Mouse (Mus musculus) heart, adult 11 months (tissue): Measurements from ENCODE around the gene Olfr1410.
A peak's percentile ranks its signal among the peaks of the same experiment; 100 is the strongest.

ENCODE experiments used
- DNase-seq: peaks from one replicate; pipeline ENCODE4 v3.0.0; 2022

Olfr1410 gene

DNA sequence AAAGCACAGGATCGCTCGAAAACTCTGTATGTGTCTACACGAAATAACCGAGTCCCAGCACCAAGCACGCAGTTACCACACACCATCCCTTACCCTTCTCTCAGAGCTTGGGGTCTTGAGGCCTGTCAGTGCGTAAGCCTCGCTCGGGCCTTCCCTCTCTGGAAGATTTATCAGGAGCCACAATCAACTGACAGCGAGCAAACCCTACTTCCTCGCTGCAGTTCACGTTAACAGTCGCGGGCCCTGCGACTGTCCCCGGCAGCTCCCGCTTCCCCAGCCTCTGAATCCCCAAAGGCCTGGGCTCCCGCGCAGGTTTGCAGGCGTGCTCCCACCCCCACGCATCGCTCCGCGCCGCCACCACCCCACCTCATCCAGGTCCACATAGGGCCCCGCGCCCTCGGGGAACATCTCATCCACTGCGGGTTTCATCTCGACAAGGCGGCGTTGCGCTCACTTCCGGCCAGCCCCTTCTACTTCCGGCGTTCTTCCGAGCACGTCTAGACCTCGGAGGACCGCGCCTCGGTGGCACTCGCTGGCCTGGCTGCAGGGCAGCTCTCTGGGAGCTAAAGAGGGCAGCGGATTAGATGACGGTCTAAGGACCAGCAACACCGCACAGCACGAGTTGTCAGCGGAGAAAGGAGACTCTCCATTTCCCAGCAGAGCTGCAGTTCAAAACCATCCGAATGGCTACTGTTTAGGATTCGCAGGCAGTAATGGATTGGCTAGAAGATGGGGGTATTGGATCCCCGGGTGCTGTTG, 36.1 kb downstream of the Olfr1410 start, which contains the start of gene Cops9:
Gene Cops9, minus strand, starts transcription at position 472 of the 759 bp plus-strand sequence.
- DNase-seq, result peak; percentile 99

DNA sequence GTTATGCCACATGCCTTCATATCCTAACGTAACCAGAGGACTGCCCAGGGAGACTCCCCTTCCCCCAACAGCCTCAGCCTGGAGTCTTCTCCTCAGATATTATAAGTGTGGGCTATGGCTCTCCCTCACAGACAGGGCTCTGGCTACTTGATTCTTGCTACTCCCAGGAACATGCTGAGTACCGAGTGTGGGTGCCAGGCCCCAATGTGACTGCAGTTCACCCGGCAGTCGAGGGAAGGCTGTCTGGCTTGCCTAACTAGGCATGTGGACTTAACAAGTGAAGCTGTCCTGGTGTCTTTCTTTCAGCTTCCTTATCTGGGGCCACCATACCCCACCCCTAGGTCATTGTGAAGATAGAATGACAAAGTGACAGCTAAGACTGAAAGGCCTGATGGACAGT, 38.1 kb downstream of the Olfr1410 start:
- DNase-seq, result peak; percentile 80

- peak; percentile 75 for DNase-seq
These were observed 39.3 kb downstream of the Olfr1410 start for GRCm38 (mm10) chr1:92644916-92645315.

GRCm38 (mm10) chr1:92646111-92646510, 40.5 kb downstream of the Olfr1410 start:
- DNase-seq, result peak; percentile 53

- peak; percentile 79 for DNase-seq
These were observed 41.0 kb downstream of the Olfr1410 start for GRCm38 (mm10) chr1:92646601-92647000.

DNA sequence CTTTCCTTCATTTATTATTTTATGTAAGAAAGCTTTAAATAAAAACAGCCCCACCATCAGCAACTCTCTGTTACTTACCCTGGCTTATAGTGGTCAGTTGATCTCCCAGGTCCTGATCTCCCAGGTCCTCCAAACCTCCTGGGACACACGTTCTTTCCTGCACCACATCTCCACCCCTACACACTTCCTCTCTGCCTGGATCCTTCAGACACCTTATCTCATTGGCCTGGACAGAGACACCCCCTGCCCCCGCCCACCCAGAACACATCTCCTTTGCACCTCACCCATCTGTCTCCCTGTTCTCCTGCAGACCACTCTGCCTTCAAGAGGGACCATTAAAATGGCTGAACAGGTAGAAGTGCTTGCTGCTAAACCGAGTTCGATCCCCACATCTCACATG, 41.4 kb downstream of the Olfr1410 start:
- peak; percentile 86 for DNase-seq

DNA sequence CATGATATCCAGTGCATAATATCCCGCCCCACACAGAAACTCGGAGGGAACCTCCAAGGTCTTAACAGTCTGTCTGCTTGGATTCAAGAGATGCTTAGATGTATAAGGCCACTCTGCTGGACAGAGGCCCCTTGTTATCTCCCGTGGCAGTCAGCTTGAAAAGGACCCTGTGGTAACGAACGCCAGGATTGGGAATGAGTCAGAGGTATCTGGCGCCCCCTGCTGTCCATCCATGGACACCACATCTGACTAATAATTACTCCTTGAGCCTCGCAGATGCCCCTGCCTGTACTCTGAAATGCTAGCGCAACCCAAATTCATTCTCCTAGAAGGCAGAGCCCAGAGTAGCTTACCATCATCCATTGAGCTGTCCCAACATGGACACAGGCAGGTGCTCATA, 42.2 kb downstream of the Olfr1410 start:
- peak; percentile 90 for DNase-seq

DNA sequence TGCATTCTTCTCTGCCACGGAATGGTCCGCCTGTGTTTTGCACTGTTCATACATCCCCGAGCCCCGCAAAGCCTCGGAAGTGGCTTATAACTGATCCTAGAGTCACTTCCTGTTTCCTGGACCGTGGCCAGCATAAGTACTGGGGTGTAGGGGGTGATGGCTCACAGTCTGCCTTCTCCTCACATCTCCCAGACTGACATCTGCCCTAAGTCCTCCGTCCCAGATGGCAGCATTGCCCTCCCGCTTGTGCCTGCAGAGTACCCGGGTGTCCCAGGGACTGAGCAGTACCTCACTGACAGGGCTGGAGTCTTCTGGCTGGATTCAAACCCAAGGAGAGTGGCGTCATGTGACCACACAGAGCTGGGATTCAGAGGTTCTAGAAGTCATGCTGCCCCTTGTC, 42.6 kb downstream of the Olfr1410 start:
- peak; percentile 81 for DNase-seq

DNA sequence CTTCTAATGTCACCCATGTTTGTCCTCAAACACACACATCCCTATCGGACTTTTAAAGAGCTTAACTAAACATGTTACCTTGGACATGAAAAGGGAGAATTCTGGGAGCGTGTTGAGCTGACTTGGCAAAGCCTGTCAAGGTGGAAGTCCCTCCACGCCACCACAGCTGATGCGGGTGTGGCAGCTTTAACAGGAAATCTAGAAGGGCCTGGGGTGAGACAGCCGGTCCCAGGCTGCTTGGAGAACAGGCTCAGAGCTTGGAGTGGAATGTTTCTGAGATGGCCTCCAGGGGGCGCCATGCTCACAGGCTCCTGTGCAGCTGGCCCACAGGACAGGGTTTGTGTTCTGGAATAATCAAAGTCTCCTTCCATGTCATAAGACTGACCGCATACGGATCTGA, 43.1 kb downstream of the Olfr1410 start, which contains the start of gene Otos:
Gene Otos, minus strand, starts transcription at position 169 of the 400 bp plus-strand sequence.
- DNase-seq, result peak; percentile 93

DNA sequence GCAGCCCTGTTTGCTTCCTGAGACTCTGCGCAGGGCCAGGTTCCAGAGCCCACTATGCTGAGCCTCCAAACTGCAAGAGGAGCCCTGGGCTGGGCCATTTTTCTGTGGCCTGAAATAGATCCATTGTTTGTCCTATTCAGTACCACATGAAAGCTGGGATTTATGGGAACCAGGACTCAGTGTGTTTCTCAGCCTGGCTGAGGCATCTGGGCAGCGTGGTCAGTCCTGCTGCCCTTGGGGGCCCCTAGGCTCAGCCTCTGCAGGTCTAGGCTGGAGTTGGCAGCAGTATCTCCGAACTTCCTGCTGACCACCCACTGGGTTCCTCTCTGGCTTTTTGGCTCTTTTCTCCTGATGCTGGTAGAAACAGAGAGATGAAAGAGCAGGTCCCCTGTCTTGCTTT, 45.9 kb downstream of the Olfr1410 start:
- DNase-seq, result no peak

DNA sequence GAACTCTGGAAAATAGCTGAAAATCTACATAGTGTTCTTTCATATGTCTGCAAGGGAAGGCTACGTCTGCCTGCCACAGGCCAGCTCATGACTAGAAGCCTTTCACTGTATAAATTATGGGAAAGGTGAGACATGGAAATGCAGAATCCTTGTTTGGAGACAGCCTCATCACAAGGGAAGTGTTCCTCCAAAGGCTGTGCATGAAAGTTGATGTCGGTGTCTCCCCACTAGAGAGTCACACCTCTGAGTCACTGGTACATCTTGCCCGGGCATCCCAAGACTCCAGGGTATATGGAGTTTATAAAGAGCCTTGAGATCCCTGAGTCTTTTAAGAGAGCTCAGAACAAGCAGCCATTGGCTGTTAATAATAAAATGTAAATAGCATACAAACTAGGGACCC, 47.6 kb downstream of the Olfr1410 start:
- DNase-seq, result no peak

DNA sequence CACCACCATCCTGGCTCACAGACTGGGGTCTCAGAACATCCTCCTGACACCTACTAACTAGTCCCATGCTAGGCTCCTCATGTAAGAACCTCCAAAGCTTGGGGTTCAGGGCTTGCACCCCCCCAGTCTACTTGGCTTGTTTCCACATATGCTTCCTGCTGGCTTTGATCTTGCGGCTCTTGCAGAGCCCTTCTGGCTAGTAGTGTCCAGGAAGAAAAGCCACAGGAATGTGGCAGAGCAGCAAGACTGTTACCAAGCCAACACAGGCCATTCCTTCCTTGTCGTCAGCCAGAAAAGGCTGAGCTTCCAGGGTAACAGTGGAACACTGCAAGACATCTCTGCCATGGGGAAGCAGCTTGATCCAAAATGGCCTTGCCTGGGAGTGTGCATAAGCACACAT, 49.1 kb downstream of the Olfr1410 start:
- DNase-seq, result no peak

DNA sequence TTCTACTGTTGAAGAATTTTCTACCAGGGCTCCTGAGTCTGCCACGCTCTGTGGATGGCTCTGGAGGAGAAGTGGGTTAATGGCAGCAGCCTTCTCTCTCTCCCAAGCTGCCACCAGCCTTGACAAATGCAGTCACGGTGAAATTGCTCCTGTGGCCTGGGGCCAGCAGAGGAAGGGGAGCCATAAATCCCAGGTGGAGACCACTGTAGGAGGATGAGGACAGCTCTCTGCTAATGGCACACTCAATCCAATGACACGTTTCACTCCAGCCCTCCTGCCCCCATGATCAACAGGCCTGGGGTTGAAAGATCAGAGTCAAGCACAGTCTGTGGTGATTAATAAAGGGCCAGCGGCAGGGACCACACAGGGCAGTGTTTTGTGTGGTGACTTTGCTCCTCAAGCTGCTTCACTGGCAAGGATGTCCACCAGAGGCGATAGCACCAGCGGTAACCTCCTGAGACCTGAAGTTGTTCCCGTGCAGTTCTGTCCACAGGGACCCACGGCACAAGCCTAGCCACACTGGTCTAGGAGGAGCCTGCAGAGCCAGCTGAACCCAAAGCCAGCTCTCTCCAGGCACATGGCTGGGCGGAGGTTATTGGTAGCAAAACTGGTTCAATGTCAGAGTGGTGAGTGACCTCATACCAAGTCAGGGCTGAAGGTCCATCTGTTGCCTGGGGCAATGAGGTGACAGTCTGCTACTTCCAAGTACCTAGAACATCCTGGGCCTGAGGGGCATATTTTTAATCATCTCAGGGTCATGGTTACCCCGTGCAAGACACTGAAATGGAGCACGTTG, 51.6 kb downstream of the Olfr1410 start:
- no peak for DNase-seq

DNA sequence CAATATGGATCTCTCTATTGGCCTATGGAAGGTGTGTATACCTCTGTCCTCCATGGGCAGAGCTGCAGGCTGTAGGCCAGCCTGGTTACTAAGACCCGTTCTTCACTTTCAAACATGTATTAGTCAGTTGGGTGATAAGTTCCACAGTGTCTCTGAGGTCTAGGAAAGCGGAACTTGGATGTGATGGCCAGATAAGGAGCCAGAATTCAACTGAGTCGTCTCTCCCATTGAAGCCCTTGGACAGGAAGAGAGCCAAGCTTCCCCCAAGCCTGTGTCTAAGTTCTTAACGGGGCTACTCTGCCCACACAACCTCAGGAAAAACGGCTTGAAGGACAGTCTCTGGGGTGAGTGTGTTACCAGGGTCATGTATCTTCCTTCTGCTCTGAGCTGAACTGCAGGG, 53.8 kb downstream of the Olfr1410 start:
- no peak for DNase-seq
